Mouse (Mus musculus): ENCODE measurements around the gene Ipo9. TPM values are rescaled to one million over a fixed set of nuclear protein-coding genes. Genes with fewer than 3 reads are reported as not detected.

The Ipo9 gene
- polyA plus RNA-seq, 1 experiment: 174 TPM

DNA sequence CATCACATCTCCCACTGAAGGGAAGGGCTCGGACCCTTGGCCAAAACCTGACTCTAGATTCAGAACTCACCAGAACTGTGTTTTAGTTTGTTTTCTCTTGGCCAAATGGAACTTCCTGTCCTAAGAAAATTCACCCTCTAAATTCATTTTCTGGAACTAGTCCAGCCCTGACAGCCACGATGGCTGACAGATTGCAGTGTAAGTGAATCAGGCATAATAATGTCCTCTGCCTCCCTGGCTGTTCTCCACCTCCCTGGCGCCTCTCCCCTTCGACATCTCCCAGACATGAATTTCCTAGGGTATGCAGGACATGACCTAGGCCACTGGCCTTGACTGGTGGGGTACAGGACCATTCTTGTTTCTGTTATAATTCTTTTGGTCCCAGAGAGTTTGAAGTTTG, 32.0 kb upstream of the Ipo9 start:
- H3K27ac ChIP-seq (ENCODE audit: insufficient read depth, low read length): peak overlapping the region; percentile 34; the same call in 1 of the 2 replicates
- TF ChIP-seq POLR2A (IDR thresholded peaks at IDR 0.05; ENCODE audit: low read depth, low read length): no peak
- no peak for TF ChIP-seq CTCF (IDR thresholded peaks at IDR 0.05; ENCODE audit: borderline replicate concordance, insufficient read depth, low read length)

DNA sequence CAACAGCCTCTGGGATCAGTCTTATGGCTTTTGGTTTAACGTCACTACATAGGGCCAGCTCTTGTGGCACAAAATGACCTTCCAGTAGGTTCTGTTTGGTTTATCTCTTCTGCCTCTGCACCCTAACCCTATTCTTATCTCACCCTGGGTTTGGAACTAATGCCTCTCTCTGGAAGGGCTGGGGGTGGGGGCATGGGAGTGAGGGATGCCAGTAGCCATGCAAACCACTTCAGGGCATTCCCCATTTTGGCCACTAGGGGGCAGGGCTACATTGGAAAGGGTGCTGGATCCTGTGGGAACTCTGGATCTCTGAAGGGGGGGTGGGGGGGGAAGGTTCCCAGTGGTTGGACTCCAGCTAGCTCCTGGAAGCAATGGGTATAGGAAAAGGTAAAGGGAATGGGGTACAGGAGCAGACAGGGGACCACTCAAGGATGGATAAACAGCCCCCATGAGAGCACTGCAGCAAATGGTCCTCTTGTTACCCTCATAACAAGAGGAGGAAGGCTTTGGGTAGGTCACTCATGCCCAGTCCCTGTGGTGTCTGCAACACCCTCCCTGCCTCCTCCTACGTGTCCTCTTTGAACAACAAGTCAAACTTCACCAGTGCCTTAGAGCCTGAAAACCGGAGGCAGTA, 30.9 kb upstream of the Ipo9 start:
- no peak overlapping the region for H3K4me3 ChIP-seq (ENCODE audit: insufficient read depth, low read length)
- peaks cover 10% of the 10 kb centered on the region; the same call in 1 of the 2 replicates for H3K4me1 ChIP-seq (ENCODE audit: control insufficient read depth, insufficient read depth, low read length)
- H3K27ac ChIP-seq (ENCODE audit: insufficient read depth, low read length): no peak overlapping the region
- TF ChIP-seq CTCF (IDR thresholded peaks at IDR 0.05; ENCODE audit: borderline replicate concordance, insufficient read depth, low read length) (peak; percentile 65; the same call in 1 of the 2 replicates), POLR2A (IDR thresholded peaks at IDR 0.05; ENCODE audit: low read depth, low read length) (no peak)

More for the DNA sequence above, 32.0 kb upstream of the Ipo9 start:
- Histone ChIP-seq H3K4me3 (ENCODE audit: insufficient read depth, low read length) (no peak overlapping the region), H3K4me1 (ENCODE audit: control insufficient read depth, insufficient read depth, low read length) (peaks cover 10% of the 10 kb centered on the region; the same call in 1 of the 2 replicates)

DNA sequence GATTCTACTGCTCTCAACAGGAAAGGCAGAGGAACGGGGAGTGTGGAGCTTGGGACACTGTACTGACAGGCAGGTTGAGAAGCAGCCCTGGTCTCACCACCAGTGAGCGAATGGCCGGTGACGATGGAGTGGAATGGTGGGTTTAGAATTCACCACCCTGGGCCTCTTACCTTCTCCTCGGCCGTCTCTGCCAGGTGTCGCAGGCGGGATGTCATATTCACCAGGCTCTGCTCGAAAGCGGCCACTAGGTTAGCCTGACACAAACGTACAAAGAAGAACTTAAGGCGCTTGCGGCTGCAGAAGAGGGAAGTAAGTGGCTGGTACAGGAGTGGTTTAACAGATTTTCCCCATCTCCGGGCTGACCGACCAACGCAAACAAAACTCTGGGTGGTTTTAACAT, 30.2 kb upstream of the Ipo9 start:
- no peak overlapping the region for H3K4me3 ChIP-seq (ENCODE audit: insufficient read depth, low read length)

DNA sequence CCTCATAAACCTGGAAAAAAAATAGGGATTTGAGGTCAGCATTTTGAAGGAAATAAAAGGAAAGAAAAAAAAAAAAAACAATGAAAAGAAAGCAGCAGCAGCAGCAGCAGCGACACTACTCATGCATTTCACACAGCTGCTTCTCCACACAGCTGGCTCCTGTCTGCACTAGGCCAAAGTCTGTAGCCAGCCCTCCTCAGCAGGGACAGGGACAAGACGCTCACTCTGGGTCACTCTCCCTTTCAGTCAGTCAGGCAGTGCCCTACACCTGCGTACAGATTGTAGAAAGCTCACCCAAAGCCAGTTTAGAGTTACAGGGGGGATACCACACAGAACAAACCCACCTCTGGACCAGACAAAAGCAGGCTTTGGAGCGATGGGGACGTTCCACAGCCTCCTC, 27.6 kb upstream of the Ipo9 start:
- H3K4me3 ChIP-seq (ENCODE audit: insufficient read depth, low read length): no peak overlapping the region
- H3K4me1 ChIP-seq (ENCODE audit: control insufficient read depth, insufficient read depth, low read length): peaks cover 9% of the 10 kb centered on the region; the same call in 1 of the 2 replicates
- TF ChIP-seq CTCF (IDR thresholded peaks at IDR 0.05; ENCODE audit: borderline replicate concordance, insufficient read depth, low read length) (no peak), POLR2A (IDR thresholded peaks at IDR 0.05; ENCODE audit: low read depth, low read length) (no peak)
- no peak overlapping the region for H3K27ac ChIP-seq (ENCODE audit: insufficient read depth, low read length)

More for the DNA sequence above, 30.2 kb upstream of the Ipo9 start:
- H3K27ac ChIP-seq (ENCODE audit: insufficient read depth, low read length): no peak overlapping the region
- peaks cover 10% of the 10 kb centered on the region; the same call in 1 of the 2 replicates for H3K4me1 ChIP-seq (ENCODE audit: control insufficient read depth, insufficient read depth, low read length)
- TF ChIP-seq POLR2A (IDR thresholded peaks at IDR 0.05; ENCODE audit: low read depth, low read length) (no peak), CTCF (IDR thresholded peaks at IDR 0.05; ENCODE audit: borderline replicate concordance, insufficient read depth, low read length) (no peak)

DNA sequence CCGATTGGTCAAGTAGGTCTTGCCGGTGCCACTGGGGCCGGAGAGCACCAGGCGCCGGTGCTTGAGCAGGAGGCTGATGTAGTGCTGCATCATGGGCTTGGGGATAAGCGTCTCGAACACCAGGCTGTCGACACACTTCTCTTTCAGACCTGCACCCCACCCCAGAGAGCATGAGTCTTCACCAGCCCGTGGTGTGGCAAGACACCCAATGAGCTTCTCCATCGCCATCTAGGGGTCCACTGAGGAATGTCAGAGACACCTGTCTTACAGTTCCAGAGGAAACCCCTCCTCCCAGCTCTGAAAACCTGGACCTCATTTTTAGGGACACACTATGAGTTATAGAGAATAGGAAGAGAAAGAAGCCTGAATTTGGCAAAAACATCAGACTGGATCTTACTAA, 22.0 kb upstream of the Ipo9 start:
- Histone ChIP-seq H3K4me3 (ENCODE audit: insufficient read depth, low read length) (no peak overlapping the region), H3K27ac (ENCODE audit: insufficient read depth, low read length) (no peak overlapping the region), H3K4me1 (ENCODE audit: control insufficient read depth, insufficient read depth, low read length) (no peaks in the 10 kb centered on the region)
- TF ChIP-seq CTCF (IDR thresholded peaks at IDR 0.05; ENCODE audit: borderline replicate concordance, insufficient read depth, low read length): peak; percentile 18; the same call in 1 of the 2 replicates
- TF ChIP-seq POLR2A (IDR thresholded peaks at IDR 0.05; ENCODE audit: low read depth, low read length): no peak

DNA sequence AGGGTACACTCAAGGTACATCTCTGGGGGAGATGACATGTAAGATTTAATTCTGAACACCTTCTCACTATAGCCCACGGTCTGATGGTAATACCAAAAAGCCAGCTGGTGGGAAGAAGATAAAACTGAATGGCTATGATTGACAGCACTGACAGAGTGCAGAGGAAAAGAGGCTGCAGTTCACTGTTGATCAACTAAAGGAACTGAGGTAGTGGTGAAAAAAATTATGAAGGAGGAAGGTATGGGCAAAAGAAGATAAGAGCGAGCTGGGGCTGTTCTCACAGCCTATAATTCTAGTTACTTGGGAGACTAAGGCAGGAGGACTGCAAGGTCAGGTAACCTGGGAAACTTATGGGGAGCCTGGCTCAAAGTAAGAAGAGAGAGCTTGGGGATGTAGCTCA, 21.1 kb upstream of the Ipo9 start:
- no peak for TF ChIP-seq CTCF (IDR thresholded peaks at IDR 0.05; ENCODE audit: borderline replicate concordance, insufficient read depth, low read length)
- no peak for TF ChIP-seq POLR2A (IDR thresholded peaks at IDR 0.05; ENCODE audit: low read depth, low read length)
- H3K27ac ChIP-seq (ENCODE audit: insufficient read depth, low read length): no peak overlapping the region
- H3K4me3 ChIP-seq (ENCODE audit: insufficient read depth, low read length): no peak overlapping the region
- no peaks in the 10 kb centered on the region for H3K4me1 ChIP-seq (ENCODE audit: control insufficient read depth, insufficient read depth, low read length)

DNA sequence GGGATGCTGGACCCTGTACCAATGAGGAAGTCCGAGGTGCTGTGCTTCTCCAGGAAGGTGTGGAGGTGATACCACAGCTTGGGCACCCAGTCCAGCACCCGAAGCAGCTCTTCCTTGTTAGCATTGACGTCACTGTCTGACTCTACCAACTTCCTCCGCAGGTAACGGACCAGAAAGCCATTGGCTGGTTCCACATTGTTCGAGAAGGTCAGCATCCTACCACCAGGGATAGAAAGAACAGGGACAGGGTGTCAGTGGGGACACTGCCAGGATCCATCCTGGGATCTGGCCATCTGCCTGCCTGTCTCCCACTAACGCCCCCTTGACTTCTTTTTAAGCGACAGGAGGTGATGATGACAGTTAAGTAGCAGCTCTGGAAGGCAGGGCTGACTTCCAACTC, 19.6 kb upstream of the Ipo9 start:
- TF ChIP-seq POLR2A (IDR thresholded peaks at IDR 0.05; ENCODE audit: low read depth, low read length): no peak
- no peak for TF ChIP-seq CTCF (IDR thresholded peaks at IDR 0.05; ENCODE audit: borderline replicate concordance, insufficient read depth, low read length)
- no peak overlapping the region for H3K27ac ChIP-seq (ENCODE audit: insufficient read depth, low read length)
- no peak overlapping the region for H3K4me3 ChIP-seq (ENCODE audit: insufficient read depth, low read length)
- no peaks in the 10 kb centered on the region for H3K4me1 ChIP-seq (ENCODE audit: control insufficient read depth, insufficient read depth, low read length)

DNA sequence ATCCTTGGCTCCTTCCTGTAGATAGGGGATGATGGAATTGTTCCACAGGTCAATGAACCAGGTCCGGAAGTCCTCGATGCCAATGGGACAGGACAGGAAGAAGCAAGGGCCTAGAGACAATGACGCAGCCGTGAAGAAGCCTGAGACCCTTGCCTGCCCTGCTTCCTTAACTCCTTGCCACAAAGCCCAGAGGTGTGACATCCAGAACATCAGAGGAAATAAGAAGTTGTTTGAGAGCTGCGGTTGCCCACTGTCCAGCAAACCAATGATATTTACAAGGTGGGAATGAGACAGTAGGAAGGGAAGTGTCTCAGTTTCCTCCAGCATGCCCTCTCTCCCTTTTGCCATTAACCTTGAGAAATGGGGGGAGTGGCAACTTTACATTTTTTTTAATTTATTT, 18.6 kb upstream of the Ipo9 start:
- H3K27ac ChIP-seq (ENCODE audit: insufficient read depth, low read length): no peak overlapping the region
- no peak overlapping the region for H3K4me3 ChIP-seq (ENCODE audit: insufficient read depth, low read length)
- TF ChIP-seq CTCF (IDR thresholded peaks at IDR 0.05; ENCODE audit: borderline replicate concordance, insufficient read depth, low read length) (no peak), POLR2A (IDR thresholded peaks at IDR 0.05; ENCODE audit: low read depth, low read length) (no peak)
- no peaks in the 10 kb centered on the region for H3K4me1 ChIP-seq (ENCODE audit: control insufficient read depth, insufficient read depth, low read length)

DNA sequence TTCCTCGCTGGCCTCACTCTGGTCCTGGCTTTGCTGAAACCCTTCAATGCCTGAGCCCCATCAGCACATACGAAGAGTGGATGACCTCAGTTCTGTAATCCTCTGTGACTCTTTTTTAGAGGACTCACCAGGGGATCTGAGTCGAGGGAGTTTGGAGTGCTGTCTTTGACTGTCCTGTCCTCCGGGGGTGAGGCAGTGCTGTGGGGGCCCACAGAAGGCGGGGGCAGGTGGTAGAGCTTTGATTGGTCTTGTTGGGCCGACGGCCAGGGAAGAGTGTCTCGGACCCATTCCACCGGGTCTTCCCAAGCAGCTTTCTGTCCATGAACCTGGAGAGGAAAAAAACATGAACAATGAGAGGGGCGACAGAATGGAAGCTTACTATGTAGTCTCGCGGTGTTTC, 13.2 kb upstream of the Ipo9 start:
- TF ChIP-seq POLR2A (IDR thresholded peaks at IDR 0.05; ENCODE audit: low read depth, low read length) (no peak), CTCF (IDR thresholded peaks at IDR 0.05; ENCODE audit: borderline replicate concordance, insufficient read depth, low read length) (no peak)
- Histone ChIP-seq H3K4me3 (ENCODE audit: insufficient read depth, low read length) (no peak overlapping the region), H3K4me1 (ENCODE audit: control insufficient read depth, insufficient read depth, low read length) (no peaks in the 10 kb centered on the region), H3K27ac (ENCODE audit: insufficient read depth, low read length) (no peak overlapping the region)

DNA sequence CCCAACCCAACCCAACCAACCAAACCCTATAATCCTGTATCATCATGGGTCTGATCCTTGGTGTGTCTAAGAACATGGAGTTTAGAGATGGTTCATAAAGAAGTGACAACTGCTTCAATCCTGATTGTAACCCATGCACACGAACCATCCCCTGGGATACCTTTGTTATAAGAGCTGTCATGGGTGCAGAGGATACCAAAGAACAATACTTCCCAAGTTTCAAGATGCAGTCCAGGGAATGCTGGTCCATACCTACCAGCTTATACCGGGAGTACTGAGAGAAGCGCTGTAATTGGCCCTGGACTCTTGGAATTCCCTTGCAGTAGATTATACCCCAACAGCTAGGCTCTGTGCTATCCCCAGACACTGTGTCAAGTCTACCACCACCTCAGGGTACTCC, 11.6 kb upstream of the Ipo9 start:
- no peak for TF ChIP-seq CTCF (IDR thresholded peaks at IDR 0.05; ENCODE audit: borderline replicate concordance, insufficient read depth, low read length)
- Histone ChIP-seq H3K27ac (ENCODE audit: insufficient read depth, low read length) (no peak overlapping the region), H3K4me3 (ENCODE audit: insufficient read depth, low read length) (no peak overlapping the region), H3K4me1 (ENCODE audit: control insufficient read depth, insufficient read depth, low read length) (no peaks in the 10 kb centered on the region)

Measured in embryonic fibroblast, embryonic 13.5 days (primary cell).